Comparison of ENCODE assay signal across 25 mouse cellular contexts in the genomic region with DNA sequence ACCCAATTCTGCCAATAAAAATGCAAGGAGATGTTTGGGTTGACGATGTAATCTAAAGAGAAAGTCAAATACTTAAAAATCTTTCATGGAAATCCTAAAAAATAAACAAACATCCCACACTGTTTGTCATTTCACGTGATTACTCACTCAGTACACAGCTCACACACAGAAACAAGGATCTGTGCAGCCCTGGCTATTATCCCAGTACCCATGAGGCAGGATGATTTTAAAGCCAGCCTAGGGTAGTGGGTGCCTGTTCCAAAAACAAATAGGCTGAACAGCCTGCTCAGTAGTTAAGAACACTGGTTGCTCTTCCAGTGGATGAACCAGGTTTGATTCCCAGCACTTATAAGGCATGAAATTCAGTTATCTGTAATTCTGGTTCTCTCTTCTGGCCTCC.
"Had no signal": no experiment of that assay in that cellular context is flagged by ENCODE, and none has a peak within 500 bp of the region (broad histone marks: within the 10 kb centered on the region; RNA-seq: fewer than 3 reads in every experiment).

No protein-coding gene starts in this region.

- H3K9me3 ChIP-seq: embryonic facial prominence, embryonic 10.5 days; embryonic facial prominence, embryonic 12.5 days; embryonic facial prominence, embryonic 13.5 days; embryonic facial prominence, embryonic 15.5 days; forebrain, embryonic 10.5 days; forebrain, embryonic 12.5 days; forebrain, embryonic 13.5 days; forebrain, embryonic 15.5 days had no signal

- H3K4me3 ChIP-seq: embryonic facial prominence, embryonic 10.5 days; embryonic facial prominence, embryonic 12.5 days; embryonic facial prominence, embryonic 13.5 days; embryonic facial prominence, embryonic 15.5 days; erythroblast, embryonic 14.5 days; forebrain, embryonic 10.5 days; forebrain, embryonic 12.5 days; forebrain, embryonic 13.5 days; forebrain, embryonic 15.5 days; gastrocnemius, adult 2 months; heart, adult 2 months had no signal

- H3K27ac ChIP-seq: embryonic facial prominence, embryonic 10.5 days; embryonic facial prominence, embryonic 12.5 days; embryonic facial prominence, embryonic 13.5 days; embryonic facial prominence, embryonic 15.5 days; forebrain, embryonic 10.5 days; forebrain, embryonic 12.5 days; forebrain, embryonic 13.5 days; forebrain, embryonic 15.5 days; gastrocnemius, adult 2 months; heart, adult 2 months had no signal

- H3K27me3 ChIP-seq: embryonic facial prominence, embryonic 12.5 days; embryonic facial prominence, embryonic 13.5 days; embryonic facial prominence, embryonic 15.5 days; forebrain, embryonic 12.5 days; forebrain, embryonic 13.5 days; forebrain, embryonic 15.5 days had no signal

- ATAC-seq: forebrain, embryonic 13.5 days; forebrain, embryonic 14.5 days; forebrain, embryonic 15.5 days; forebrain, embryonic 16.5 days; forebrain, postnatal 0 days had no signal

- H3K9ac ChIP-seq: embryonic facial prominence, embryonic 12.5 days; embryonic facial prominence, embryonic 13.5 days; embryonic facial prominence, embryonic 15.5 days; forebrain, embryonic 12.5 days; forebrain, embryonic 13.5 days; forebrain, embryonic 15.5 days; forebrain, postnatal 0 days had no signal

- DNase-seq: cerebellum, adult 8-10 months; cerebellum, adult 9-10 months; cerebellum, adult 9-11 months; cerebellum, postnatal 36 days; embryo, embryonic 11 days; forebrain, postnatal 0 days; gastrocnemius, adult 2 months; gastrocnemius, postnatal 10 days; gastrocnemius, postnatal 14 days; gastrocnemius, postnatal 25 days; gastrocnemius, postnatal 36 days; heart, adult 11 months; heart, adult 18-20 months; heart, adult 2 months had no signal

- H3K4me1 ChIP-seq: embryonic facial prominence, embryonic 10.5 days; embryonic facial prominence, embryonic 12.5 days; embryonic facial prominence, embryonic 13.5 days; embryonic facial prominence, embryonic 15.5 days; forebrain, embryonic 10.5 days; forebrain, embryonic 12.5 days; forebrain, embryonic 13.5 days; forebrain, embryonic 15.5 days had no signal

- H3K4me2 ChIP-seq: embryonic facial prominence, embryonic 12.5 days; embryonic facial prominence, embryonic 13.5 days; embryonic facial prominence, embryonic 15.5 days; forebrain, embryonic 12.5 days; forebrain, embryonic 13.5 days; forebrain, embryonic 15.5 days had no signal
